Mouse (Mus musculus): ENCODE data around the gene H1f0.

- no peak for TF ChIP-seq CTCF (IDR thresholded peaks at IDR 0.05; ENCODE audit: low read depth, low read length)
- peak; percentile 37; the same call in 1 of the 2 replicates for TF ChIP-seq POLR2A (IDR thresholded peaks at IDR 0.05; ENCODE audit: extremely low read depth, insufficient read depth, low read length)
These were observed 46.8 kb downstream of the H1f0 start, which contains the start of gene Eif3l for GRCm38 (mm10) chr15:79074913-79075532.
